Mouse (Mus musculus) c-Kit-positive CD71-positive TER-119-positive erythroid progenitor cells, embryonic 14.5 days (primary cell): ENCODE measurements around the gene Cul4b.
"Not testable (repeated sequence)": the region's sequence is repeated elsewhere in the genome, so short reads cannot be mapped to it uniquely, and the experiment has no call there.

Experiments
- DNase-seq: peaks from one replicate; pipeline ENCODE4 v3.0.0-alpha.2; 2013; ENCODE audit warnings: low spot score

Gene Cul4b

DNA sequence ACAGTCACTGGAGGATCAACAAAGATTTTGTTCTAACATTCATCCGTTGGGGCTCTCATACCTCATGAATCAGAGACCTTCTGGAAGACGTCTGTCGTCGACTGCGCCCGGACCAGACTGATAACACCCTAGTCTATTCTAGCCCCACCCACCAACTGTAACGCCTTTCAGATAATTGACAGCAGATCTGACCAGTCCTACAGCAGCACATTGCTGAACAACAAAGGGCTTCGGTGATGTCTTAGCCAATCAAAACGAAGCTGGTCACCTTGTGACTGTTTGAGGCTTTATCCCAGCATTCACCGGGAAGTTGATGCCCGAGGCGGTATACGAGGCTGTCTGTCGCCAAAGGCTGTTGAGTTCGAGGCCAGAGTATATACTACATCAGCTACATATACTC is at the start of gene Cul4b:
Cul4b (minus strand) TSS at position 119 of the 400 bp plus-strand sequence.
- DNase-seq, result peak; percentile 80

DNA sequence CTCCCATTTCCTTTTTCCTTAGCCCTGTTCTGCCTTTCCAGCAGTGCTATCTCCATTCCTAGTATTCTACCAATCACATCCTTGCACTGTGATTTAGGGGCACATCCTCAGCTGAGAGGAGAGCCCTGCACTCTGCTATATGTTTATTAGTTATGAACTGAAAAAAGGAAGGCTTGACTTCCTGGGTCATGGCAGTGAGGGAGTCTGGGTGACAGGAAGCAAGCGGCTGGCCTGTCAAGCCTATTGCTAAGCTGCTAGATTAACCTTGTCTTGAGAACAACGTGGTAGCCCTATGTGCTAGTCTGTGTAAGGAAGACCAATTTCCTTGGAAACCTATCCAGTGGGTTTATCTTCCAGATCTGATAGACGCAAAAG is 25.0 kb upstream of the Cul4b start:
- no peak for DNase-seq

DNA sequence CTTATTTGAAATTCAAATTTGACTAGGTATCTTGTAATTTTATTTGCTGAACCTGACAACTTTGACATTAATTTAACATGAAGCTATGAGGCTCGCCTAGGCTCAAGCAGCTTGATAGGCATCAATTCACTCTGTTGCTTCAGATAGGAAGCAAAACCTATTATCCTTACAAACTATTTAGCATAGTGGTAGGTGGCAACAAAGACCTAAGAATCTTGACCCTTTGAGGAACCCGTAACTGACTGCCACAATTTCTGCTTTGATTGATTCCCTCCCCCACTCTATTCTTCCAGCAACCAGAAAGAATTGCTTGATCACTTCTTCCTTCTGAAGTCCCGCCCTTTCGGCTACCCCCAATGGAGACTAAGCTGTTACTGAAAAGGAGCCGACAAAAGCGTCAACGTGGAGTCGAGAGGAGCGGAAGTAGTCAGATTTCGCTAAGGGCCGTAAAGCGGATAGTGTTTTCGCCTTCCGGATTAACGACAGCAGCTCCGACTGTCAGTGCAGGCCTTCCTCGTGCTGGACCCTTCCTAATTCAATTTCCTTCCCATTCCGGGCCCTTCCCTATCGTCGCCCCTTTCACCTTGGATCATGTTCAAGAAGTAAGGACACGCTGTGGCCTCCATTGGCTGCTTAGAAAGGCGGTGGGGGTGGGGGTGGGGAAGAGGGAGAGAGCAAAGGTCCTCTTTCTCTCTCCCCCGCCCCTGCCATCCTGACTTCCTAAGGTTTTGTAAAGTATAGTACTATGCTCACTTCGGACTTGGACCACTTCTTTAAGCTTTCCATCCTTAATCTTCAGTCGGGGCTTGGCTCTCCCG is 24.4 kb upstream of the Cul4b start, which contains the start of gene Mcts1:
Mcts1 (plus strand) TSS at position 402 of the 818 bp plus-strand sequence.
- DNase-seq, result peak; percentile 66

DNA sequence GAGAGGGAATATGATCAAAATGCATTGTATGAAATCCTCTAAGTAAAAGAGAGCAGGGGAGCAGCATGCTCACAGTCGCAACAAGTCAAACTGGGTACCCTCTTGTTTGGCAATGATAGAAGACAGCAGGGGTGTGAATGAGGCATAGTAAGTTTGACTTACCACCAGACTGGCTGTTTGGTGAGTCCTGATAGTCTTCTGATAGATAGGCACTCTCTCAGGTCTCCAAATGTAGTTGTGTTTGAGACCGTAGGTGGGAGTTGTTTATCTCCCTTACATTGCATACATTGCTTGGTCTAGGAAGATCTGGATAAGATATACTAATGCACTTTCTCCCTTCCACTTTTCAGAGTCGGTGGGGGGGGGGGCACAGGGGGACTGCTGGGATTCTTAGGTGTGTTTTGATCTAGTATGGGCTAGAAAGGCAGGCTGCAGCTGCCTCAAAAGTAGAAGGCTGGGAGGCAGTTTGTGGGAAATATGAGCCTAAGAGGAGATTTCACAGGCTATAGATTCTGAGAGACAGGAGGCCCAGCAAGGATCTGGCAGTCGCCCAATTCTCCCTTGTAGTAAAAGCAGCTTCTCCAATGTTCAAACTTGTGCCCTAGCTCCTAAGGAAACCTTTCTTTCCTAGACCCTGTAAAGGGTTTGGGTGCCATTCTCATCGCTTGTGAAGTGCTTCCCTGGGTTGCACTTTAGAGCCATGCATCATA is 17.3 kb upstream of the Cul4b start:
- DNase-seq, result no peak

DNA sequence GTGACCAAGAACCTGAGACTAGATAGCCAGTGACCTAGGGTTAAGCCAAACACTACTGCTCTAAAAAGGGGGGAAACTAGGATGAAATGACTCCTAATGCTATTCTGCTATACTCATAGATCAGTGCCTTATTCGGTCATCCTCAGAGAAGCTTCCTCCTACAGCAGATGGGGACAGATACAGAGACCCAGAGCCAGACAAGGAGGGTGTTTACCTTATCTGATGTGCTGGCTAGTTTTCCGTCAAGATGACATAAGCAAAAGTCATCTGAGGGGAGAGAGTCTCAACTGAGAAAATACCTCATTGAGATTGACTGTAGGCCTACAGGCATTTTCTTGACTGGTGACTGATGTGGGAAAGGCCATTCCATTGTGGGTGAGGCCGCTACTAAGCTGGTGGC is 15.8 kb upstream of the Cul4b start:
- DNase-seq, result no peak

DNA sequence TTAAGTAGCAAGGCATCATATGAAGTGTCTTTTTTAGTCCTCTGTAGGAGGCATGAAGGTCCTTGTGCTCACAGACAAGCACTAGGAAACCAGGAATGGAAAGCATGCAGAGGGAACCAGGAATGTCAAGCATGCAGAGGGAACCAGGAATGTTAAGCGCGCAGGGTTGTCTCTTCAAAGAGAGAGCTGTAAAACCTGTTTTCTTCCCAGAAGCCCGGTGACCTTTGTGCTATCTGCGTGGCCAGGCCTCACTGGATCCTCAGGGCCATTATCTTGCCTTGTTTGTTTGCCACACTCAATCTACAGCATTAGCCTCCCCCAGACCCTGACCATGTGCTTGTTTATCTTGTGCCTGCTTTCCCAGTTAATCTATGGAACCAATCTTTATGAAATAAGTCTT is 13.8 kb upstream of the Cul4b start:
- DNase-seq, result no peak

DNA sequence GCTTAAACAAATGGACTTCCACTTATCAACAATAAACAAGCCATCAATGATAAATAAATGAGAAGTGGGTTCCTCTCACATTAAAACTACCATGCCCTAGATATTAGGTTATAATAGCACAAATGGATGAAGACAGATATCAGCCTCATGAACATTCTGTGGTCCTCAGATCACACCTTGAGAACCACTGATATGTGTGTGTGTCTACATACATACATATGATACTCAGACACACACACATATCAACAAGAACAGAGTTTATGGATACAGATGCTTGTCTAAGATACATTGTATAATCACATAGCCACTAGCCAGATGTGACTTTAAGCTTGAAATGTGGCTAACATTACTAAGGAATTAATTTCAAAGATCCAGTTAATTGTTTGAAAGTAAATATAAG is 7.3 kb upstream of the Cul4b start:
- no peak for DNase-seq

DNA sequence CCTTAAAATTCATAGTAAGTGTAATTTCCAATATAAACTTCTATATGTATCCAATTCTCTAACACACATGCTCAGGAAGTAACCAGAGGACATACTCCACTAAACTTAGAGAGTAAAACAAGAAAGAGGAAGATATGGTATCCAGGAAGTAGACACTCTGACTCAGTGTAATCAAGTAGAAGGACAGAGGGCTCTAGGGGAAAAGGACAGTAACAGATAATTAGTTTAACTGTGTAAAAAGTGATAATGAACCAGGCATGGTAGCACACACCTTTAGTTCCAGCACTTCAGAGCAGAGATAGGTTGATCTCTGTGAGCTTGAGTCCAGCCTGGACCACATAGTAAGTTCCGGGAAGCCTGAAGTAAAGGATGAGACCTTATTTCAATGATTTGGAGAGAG is 5.1 kb upstream of the Cul4b start:
- no peak for DNase-seq

DNA sequence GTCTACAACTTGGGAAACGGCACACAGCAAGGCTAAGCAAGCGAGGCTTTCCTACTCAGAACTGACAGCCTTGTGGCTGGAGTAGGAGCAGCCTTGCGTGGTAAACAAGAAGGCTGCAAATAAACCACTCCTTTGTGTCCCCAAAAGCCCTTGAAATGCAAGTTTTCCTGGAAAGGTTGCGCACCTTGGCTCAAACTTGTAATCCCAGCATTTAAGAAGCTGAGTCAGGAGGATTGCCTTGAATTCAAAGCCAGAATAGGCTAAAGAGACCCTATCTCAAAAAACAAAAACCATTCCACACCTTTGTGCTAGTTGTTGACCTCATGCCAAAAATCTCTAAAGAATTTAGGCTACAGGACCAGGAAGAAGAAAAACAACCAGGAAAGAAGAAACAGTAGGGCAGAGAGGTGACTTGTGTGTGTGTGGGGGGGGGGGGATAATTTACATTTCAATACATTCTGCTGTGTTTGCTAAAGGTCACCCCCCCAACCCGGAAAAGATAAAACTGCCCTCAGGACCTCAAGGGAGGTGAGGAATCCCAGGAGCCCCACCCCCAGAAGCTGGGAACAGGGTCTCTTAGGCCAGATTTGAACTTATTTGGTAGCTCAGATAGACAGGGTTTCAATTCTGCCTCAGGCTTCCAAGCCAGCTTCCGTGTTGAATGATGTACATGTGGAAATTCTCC is 9.3 kb downstream of the Cul4b start:
- DNase-seq, result no peak

DNA sequence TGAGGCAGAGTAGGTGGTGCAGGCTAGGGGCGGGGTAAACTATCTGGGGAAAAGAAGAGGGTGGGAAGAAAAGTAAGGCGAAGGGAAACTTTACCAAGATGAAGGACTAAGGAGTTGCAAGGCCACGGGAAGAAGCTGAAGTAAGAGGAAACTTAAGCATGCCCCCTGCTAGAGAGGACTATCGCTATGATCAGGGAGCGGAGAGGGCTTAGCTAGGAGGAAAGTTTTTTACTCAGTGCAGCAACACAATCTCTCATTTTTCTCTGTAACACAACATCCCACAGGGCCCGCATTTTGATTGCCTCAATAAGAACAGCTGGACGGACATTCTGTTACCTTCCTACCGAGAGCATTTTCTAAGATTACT is 10.8 kb downstream of the Cul4b start:
- no peak for DNase-seq

DNA sequence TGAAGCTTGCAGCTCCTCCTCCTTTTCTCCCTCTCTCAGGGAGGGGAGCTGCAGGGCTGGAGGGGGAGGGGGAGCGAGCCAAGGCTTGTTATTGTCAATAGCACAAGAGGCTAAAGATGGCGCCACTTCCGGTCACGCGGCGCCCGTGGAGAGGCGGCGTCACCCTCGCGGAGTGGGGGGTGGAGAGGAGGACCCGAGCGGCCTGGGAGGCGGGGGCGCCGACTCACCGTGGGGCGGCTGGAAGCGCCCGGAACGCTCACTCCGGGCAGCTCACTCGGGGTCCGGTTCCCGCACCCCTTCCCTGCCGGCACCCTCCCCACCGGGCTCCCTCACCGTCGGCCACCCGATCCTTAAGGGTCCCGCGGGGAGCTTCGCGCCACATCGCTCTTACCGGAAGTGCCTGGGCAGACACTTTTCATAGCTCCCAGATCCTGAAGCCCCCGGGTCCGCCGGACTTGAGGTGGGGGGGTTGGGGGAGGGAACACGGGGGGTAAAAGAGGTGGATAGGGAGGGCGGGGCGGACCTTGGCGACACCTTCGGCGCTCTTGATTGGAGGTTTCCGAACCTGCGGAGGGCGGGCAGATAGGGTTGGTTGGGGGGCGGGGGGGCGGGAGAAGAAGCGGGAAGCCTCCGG is 11.3 kb downstream of the Cul4b start:
- DNase-seq, result peak; percentile 57

DNA sequence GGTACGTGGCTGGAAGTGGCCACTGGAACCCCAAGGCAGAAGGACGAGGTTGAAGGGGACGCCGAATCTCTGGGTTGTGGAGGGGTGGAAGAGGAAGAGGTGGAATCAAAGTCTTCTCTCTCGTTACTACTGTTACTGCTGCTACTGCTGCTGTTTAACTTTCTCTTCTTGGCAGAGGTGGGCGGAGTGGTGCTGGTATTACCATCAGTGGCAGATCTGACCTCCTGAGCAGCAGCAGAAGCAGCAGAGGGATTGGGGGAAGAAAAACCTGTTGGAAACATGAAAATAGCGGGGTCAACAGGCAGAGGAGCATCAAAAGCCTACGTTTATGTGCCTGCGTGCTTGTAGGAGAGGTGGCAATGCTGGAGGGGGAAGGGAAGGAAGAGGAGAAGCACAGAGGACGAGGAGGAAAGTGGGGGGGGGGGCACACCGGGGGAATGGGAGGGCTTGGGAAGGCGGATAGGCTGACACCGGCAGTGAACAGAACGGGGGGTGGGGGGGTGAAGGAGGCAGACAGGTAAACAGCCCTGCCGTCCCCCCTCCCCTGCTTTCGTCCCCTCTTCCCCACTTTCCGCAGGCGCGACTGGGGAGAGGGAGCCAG is 12.0 kb downstream of the Cul4b start:
- no peak for DNase-seq

DNA sequence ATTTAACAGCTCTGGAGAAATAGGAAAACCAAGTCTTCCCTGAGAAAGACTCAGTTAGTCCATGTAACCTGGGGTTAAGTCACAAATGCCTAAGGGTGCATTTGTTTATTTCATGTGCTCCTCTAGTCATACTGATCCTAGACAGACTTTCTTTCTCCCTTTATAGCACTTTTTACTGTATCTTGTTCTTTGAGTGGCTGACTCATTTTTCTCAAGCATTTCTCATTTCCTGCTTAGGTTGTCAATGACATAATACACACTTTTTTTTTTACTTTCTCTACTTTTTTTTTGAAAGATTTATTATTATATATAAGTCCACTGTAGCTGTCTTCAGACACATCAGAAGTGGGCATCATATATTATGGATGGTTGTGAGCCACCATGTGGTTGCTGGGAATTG is 22.7 kb downstream of the Cul4b start:
- no peak for DNase-seq

DNA sequence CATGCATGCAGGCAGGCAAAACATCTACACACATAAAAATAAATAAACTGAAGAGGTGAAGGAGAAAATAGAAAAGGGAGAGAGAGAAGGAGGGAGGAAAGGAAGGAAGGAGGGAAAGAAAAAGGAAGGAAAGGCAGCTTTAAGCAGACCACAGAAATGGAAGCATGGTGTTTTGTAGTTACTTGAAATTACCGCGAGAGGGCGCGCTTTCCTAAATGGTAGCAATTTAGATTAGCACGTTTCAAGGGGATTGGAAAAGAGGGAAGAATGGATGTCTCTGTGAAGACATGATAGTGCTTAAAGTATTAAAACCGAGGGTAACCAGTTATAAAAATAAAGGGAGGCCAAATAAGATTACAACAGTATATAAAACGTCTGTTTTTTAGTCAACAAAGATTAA is 61.4 kb downstream of the Cul4b start:
- peak; percentile 38 for DNase-seq

DNA sequence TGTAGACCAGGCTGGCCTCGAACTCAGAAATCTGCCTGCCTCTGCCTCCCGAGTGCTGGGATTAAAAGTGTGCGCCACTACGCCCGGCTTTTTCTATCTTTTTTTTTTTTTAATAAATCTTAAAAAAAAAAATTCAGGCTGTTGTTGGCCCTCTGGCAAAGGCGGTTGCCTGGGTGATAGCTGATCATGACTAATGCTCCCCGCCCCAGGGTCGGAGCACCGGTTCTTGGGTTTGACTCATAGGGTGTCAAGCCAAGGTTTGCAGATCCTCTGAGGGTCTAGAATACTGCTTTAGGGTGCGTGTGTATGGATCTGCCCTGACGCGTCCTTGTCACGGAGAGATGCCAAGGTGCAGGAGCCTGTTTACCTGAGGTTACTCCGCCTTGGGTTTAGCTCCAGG is 71.2 kb downstream of the Cul4b start:
- no peak for DNase-seq

DNA sequence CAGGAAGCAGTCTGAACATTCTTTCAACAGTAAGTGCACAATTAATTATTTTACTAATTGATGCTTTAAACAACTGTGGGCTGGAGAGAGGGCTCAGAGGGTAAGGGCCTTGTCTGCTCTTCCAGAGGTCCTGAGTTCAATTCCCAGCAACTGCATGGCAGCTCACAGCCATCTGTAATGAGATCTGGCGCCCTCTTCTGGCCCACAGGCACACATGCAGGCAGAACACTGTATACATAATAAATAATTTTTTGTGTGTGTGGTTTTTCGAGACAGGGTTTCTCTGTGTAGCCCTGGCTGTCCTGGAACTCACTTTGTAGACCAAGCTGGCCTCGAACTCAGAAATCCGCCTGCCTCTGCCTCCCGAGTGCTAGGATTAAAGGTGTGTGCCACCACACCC is 73.8 kb downstream of the Cul4b start:
- DNase-seq, result not testable (repeated sequence)

DNA sequence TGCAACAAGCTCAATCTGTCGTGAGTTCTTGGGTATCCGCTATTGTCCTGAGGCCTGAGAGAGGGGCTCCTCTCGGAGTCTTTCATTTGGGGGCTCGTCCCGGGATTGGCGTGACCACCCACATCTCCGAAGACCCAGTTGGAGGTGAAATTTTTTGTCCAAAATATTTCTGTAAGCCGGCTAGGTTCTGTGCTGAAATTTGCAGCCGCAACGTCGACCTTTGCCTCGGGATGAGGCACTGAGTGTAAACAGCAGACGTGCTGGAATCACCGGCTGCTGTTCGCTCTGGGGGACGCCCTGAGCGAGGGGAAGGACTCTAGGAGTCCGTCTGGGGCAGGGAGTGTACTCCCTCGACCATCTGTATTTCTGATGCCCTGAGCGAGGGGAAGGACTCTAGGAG is 90.5 kb downstream of the Cul4b start:
- DNase-seq, result not testable (repeated sequence)
